Mouse (Mus musculus) embryonic fibroblast, embryonic 13.5 days (primary cell): ENCODE measurements around the gene Dnase1l3. TPM values are rescaled to one million over a fixed set of nuclear protein-coding genes. Genes with fewer than 3 reads are reported as not detected.

ENCODE experiments used
- H3K27ac ChIP-seq: 2 replicates; pipeline ENCODE4 v1.5.1; 2012; ENCODE audit warnings: low read length, control low read depth, inconsistent platforms; ENCODE audit not compliant: insufficient read depth
- H3K4me1 ChIP-seq: 2 replicates; pipeline ENCODE4 v1.6.1; 2011; ENCODE audit warnings: low read length; ENCODE audit not compliant: control insufficient read depth, insufficient read depth
- H3K4me3 ChIP-seq: 2 replicates; pipeline ENCODE4 v1.5.1; 2011; ENCODE audit warnings: mild to moderate bottlenecking, control low read depth, low read length; ENCODE audit not compliant: insufficient read depth
- CTCF ChIP-seq: IDR thresholded peaks from 2 replicates; pipeline ENCODE4 v1.5.1; 2011; ENCODE audit warnings: mild to moderate bottlenecking, control low read depth, low read length, moderate library complexity, borderline replicate concordance; ENCODE audit not compliant: insufficient read depth
- POLR2A ChIP-seq: IDR thresholded peaks from 2 replicates; pipeline ENCODE4 v1.6.1; 2011; ENCODE audit warnings: low read depth, mild to moderate bottlenecking, control low read depth, low read length, moderate library complexity
- polyA plus RNA-seq: library from polyadenylated mRNA; stranded (reverse); fragments of >200 nt; gene quantifications from 2 replicates; pipeline ENCODE4 v1.2.4, GENCODE M21; 2011; ENCODE audit warnings: low read depth; ENCODE audit not compliant: missing spikeins, insufficient read length

Dnase1l3 gene
- polyA plus RNA-seq, 1 experiment: not detected

GRCm38 (mm10) chr14:7943101-7943800 is 51.1 kb downstream of the Dnase1l3 start:
- Histone ChIP-seq H3K27ac (no peak overlapping the region), H3K4me1 (peaks cover 7% of the 10 kb centered on the region; the same call in 1 of the 2 replicates)

DNA sequence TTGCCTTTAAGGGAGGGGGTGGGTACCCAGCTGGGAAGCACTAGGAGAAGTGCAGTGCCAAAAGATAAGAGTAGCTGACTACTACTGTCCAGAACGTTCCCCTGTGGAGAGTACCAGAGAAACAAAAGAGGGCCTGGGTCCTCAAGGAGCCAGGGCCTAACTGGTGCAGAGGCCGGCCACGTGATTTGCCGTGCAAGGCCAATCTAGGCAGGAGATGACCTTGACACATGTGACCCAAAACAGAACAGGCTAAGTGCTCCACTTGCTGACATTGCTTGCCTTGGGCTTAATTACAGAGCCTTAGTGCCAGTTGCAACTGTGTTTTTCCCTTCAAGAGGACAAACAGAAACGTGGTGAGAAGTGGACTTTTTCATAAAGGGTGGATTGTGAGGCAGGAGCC is 53.0 kb downstream of the Dnase1l3 start:
- Histone ChIP-seq H3K27ac (peak overlapping the region; percentile 30), H3K4me1 (peaks cover 7% of the 10 kb centered on the region; the same call in 1 of the 2 replicates), H3K4me3 (no peak overlapping the region)
- no peak for TF ChIP-seq CTCF
- no peak for TF ChIP-seq POLR2A

More at GRCm38 (mm10) chr14:7943101-7943800, 51.1 kb downstream of the Dnase1l3 start:
- TF ChIP-seq POLR2A: no peak
- H3K4me3 ChIP-seq: no peak overlapping the region

DNA sequence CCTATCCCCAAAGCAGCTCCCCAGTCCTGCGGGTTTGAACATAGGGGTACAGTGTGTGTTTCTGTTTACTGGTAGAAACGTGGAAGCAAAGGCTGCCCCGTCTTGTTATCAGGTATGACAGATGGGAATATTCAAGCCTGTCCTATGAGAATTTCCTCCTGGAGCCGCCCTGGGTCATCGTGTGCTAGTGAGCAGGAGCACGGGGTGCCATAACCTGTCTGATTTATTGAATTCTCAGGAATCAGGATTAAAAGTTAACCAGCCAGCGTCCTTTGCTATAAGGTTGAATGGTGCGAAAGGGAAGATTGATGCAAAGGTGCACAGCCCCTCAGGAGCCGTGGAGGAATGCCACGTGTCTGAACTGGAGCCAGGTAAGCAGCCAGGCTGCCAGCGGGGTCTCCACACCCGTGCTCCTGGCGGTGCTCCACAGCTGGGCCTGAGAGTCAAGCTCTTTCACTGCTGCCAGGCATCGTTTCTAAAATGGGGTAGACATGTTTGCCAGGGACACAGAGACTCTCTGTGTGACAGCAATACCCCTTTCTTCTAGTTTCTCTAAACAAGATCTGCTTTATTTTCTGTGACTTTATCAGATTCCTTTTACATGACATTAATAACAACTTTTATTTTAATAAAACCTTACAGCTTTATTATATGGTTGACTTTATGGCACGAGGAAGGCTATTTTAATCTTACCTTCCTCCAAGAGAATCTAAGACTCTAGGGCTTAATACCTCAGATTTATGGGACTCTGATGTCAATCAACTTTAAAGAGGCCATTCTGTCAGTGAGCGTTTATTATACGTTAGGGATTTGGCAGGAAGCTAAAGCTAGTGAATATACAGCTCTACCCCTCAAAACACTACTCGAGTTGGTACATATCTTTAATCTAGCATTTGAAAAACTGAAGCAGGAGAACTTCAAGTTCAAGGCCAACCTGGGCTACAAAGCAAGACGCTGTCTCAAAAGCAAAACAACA is 55.3 kb downstream of the Dnase1l3 start:
- TF ChIP-seq CTCF: no peak
- no peak for TF ChIP-seq POLR2A
- peaks cover 7% of the 10 kb centered on the region; the same call in 1 of the 2 replicates for H3K4me1 ChIP-seq
- H3K4me3 ChIP-seq: no peak overlapping the region
- H3K27ac ChIP-seq: no peak overlapping the region

DNA sequence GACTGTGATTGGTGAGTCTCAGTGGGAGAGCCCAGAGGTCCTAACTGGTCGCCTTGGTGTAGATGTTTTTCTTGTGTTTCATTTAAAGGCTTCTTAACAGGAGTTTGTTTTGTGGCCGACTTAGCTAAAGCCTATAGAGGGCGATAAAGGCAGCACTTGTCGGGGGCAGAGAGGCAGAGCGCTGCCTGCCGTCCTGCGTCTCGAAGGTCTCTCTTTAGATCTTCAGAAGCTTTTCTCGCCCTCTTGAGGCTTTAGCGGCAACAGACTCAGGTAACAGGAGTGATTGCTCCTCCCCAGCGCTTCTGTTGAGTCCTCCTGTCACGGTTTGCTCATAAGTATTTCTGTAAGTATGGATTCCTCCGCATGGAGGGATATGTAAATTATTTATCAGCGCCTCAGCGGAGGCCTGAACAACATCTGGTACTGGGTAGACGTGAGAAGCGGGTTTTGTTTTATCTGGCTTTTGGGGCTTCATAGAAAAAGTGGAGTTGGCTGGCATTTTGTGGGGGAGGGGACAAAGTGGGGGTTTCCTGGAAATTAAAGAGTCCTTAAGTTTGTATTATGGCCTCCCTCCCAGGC is 57.2 kb downstream of the Dnase1l3 start:
- no peak overlapping the region for H3K4me3 ChIP-seq
- H3K4me1 ChIP-seq: peaks cover 10% of the 10 kb centered on the region; the same call in 1 of the 2 replicates
- TF ChIP-seq POLR2A: no peak
- TF ChIP-seq CTCF: peak; percentile 49; the same call in 1 of the 2 replicates
- 0 out of 2 replicates have a peak overlapping the region, but pooled peaks have one; percentile 6 for H3K27ac ChIP-seq

GRCm38 (mm10) chr14:7934166-7934565 is 60.2 kb downstream of the Dnase1l3 start:
- Histone ChIP-seq H3K27ac (no peak overlapping the region), H3K4me3 (no peak overlapping the region), H3K4me1 (peaks cover 3% of the 10 kb centered on the region; the same call in 1 of the 2 replicates)
- TF ChIP-seq CTCF (no peak), POLR2A (no peak)

- no peak for TF ChIP-seq POLR2A
- no peak for TF ChIP-seq CTCF
- Histone ChIP-seq H3K4me3 (no peak overlapping the region), H3K4me1 (peaks cover 3% of the 10 kb centered on the region; the same call in 1 of the 2 replicates), H3K27ac (no peak overlapping the region)
Observed at GRCm38 (mm10) chr14:7932151-7932550, 62.2 kb downstream of the Dnase1l3 start.

GRCm38 (mm10) chr14:7929029-7929428 is 65.3 kb downstream of the Dnase1l3 start:
- no peak overlapping the region for H3K4me3 ChIP-seq
- peaks cover 3% of the 10 kb centered on the region; the same call in 1 of the 2 replicates for H3K4me1 ChIP-seq

DNA sequence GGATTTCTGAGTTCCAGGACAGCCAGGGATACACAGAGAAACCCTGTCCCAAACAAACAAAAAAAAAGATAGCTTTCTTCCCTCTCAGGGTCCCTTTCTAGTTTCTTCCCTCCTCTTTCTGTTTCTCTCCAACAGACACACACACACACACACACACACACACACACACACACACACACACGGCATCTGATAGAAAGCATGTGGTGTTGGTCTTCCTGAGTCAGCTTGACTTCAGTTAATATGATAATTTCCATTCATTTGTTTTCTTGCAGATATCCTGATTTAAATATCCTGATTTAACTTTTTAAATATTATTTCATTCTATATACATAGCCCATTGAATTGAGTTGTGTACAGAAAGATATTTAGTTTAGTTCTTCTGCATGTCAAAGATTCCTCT is 66.0 kb downstream of the Dnase1l3 start:
- Histone ChIP-seq H3K27ac (no peak overlapping the region), H3K4me1 (peaks cover under 1% of the 10 kb centered on the region; the same call in 1 of the 2 replicates), H3K4me3 (no peak overlapping the region)
- TF ChIP-seq POLR2A (no peak), CTCF (no peak)

More at GRCm38 (mm10) chr14:7929029-7929428, 65.3 kb downstream of the Dnase1l3 start:
- H3K27ac ChIP-seq: no peak overlapping the region
- no peak for TF ChIP-seq CTCF
- TF ChIP-seq POLR2A: no peak

GRCm38 (mm10) chr14:7923635-7924034 is 70.7 kb downstream of the Dnase1l3 start:
- Histone ChIP-seq H3K27ac (no peak overlapping the region), H3K4me1 (peaks cover 6% of the 10 kb centered on the region; the same call in 1 of the 2 replicates), H3K4me3 (no peak overlapping the region)
- TF ChIP-seq POLR2A (no peak), CTCF (no peak)
